Mouse (Mus musculus) midbrain, postnatal 0 days (tissue): ENCODE data around the gene Trim34a. TPM values are rescaled to one million over a fixed set of nuclear protein-coding genes. Genes with fewer than 3 reads are reported as not detected.
"Not testable (repeated sequence)": the region's sequence is repeated elsewhere in the genome, so short reads cannot be mapped to it uniquely, and the experiment has no call there.

Experiments used
- ATAC-seq: fragments of 200-750 bp; cut with Nextera tagmentation; 2 replicates; pipeline ENCODE4 v1.8.0; 2017; ENCODE audit warnings: moderate number of reproducible peaks, mild to moderate bottlenecking, moderate TSS enrichment, moderate library complexity; ENCODE audit not compliant: low FRiP score
- DNase-seq: peaks from one replicate; pipeline ENCODE4 v3.0.0-alpha.2; 2015; ENCODE audit warnings: low spot score
- H3K27ac ChIP-seq: fragments of 300-500 bp; sonication (generic); 2 replicates; pipeline ENCODE4 v1.5.1; 2014; ENCODE audit warnings: low read depth, mild to moderate bottlenecking, low read length, mixed read lengths
- H3K27me3 ChIP-seq: fragments of 300-500 bp; sonication (generic); 2 replicates; pipeline ENCODE4 v1.6.1; 2014; ENCODE audit warnings: low read length, control low read depth, mixed read lengths; ENCODE audit not compliant: insufficient read depth
- H3K36me3 ChIP-seq: fragments of 300-500 bp; sonication (generic); 2 replicates; pipeline ENCODE4 v1.6.1; 2014; ENCODE audit warnings: low read length, control low read depth, mixed read lengths; ENCODE audit not compliant: insufficient read depth
- H3K4me1 ChIP-seq: fragments of 300-500 bp; sonication (generic); 2 replicates; pipeline ENCODE4 v1.6.1; 2014; ENCODE audit warnings: mild to moderate bottlenecking, control low read depth, antibody characterized with exemption, low read length, mixed read lengths; ENCODE audit not compliant: insufficient read depth
- H3K4me2 ChIP-seq: fragments of 300-500 bp; sonication (generic); 2 replicates; pipeline ENCODE4 v1.6.1; 2014; ENCODE audit warnings: low read depth, mild to moderate bottlenecking, low read length, mixed read lengths; ENCODE audit not compliant: poor library complexity, severe bottlenecking
- H3K4me3 ChIP-seq: fragments of 300-500 bp; sonication (generic); 2 replicates; pipeline ENCODE4 v1.5.1; 2014; ENCODE audit warnings: low read depth, mild to moderate bottlenecking, low read length, moderate library complexity
- H3K9ac ChIP-seq: fragments of 300-500 bp; sonication (generic); replicated peaks from 2 replicates; pipeline ENCODE4 v1.6.1; 2014; ENCODE audit warnings: mild to moderate bottlenecking, low read length, moderate library complexity, mixed read lengths; ENCODE audit not compliant: poor library complexity, severe bottlenecking
- H3K9me3 ChIP-seq: fragments of 300-500 bp; sonication (generic); 2 replicates; pipeline ENCODE4 v1.6.1; 2016; ENCODE audit warnings: low read length, control low read depth
- CTCF ChIP-seq: IDR thresholded peaks from 2 replicates; pipeline ENCODE4 v1.5.1; 2016; ENCODE audit warnings: antibody characterized with exemption, mild to moderate bottlenecking
- WGBS: fragments of 180-500 bp; shearing (Covaris S2); extraction: QIAGEN DNeasy Blood & Tissue Kit; methylation state at CpG from one replicate; pipeline ENCODE4 v1.1.7; 2014; 5-methylcytosine and 5-hydroxymethylcytosine counted together
- polyA plus RNA-seq: library from polyadenylated mRNA; unstranded; fragments of >200 nt; fragmentation: Nextera tagmentation; extraction: Ambion mirVana; gene quantifications from 2 replicates; pipeline ENCODE4 v1.2.1, GENCODE M21; 2015
- total RNA-seq: library from RNA; depleted of rRNA; stranded (reverse); fragments of >200 nt; gene quantifications from 2 replicates; pipeline ENCODE4 v1.2.3, GENCODE M21; 2014

Gene Trim34a
- total and polyA plus RNA-seq, 2 experiments from 2014 or later = 0.78 to 2.4 TPM

- H3K4me2 ChIP-seq = peak within 1 kb of the TSS; percentile 46
- no peak for TF ChIP-seq CTCF
- 5% methylated on average over 37 of the region's 37 CpGs for WGBS
- ATAC-seq (no peak), DNase-seq (peak; percentile 24)
- H3K27ac ChIP-seq = no peak within 1 kb of the TSS
- no peak within 1 kb of the TSS for H3K9ac ChIP-seq
- no peaks in the 10 kb centered on the region for H3K9me3 ChIP-seq
- H3K27me3 ChIP-seq = peaks cover 7% of the 10 kb centered on the region; the same call in 1 of the 2 replicates
- H3K4me3 ChIP-seq = peak within 1 kb of the TSS; percentile 26
- H3K4me1 ChIP-seq = no peaks in the 10 kb centered on the region
- no peaks in the 10 kb centered on the region for H3K36me3 ChIP-seq
These were observed 25.3 kb upstream of the Trim34a start, which contains the start of gene Trim6 for GRCm38 (mm10) chr7:104218701-104219569. Gene Trim6, plus strand, starts transcription at chr7:104218793.

GRCm38 (mm10) chr7:104231203-104231602 is 13.1 kb upstream of the Trim34a start:
- H3K27ac ChIP-seq = no peak overlapping the region
- peak; percentile 69 for TF ChIP-seq CTCF
- H3K4me3 ChIP-seq = no peak overlapping the region
- H3K27me3 ChIP-seq = no peaks in the 10 kb centered on the region
- no peaks in the 10 kb centered on the region for H3K36me3 ChIP-seq
- DNase-seq = peak; percentile 1
- H3K4me1 ChIP-seq = no peaks in the 10 kb centered on the region
- 34% methylated on average over 2 of the region's 2 CpGs for WGBS
- H3K9ac ChIP-seq = no peak overlapping the region
- ATAC-seq = no peak
- no peak overlapping the region for H3K4me2 ChIP-seq
- H3K9me3 ChIP-seq = no peaks in the 10 kb centered on the region

GRCm38 (mm10) chr7:104240857-104241256 is 3.4 kb upstream of the Trim34a start:
- H3K4me1 ChIP-seq = no peaks in the 10 kb centered on the region
- no peaks in the 10 kb centered on the region for H3K9me3 ChIP-seq
- no peak overlapping the region for H3K4me2 ChIP-seq
- no peak overlapping the region for H3K9ac ChIP-seq
- ATAC-seq (no peak), DNase-seq (no peak)
- no peak overlapping the region for H3K27ac ChIP-seq
- TF ChIP-seq CTCF = no peak
- H3K27me3 ChIP-seq = no peaks in the 10 kb centered on the region
- H3K36me3 ChIP-seq = no peaks in the 10 kb centered on the region
- H3K4me3 ChIP-seq = no peak overlapping the region

- H3K36me3 ChIP-seq = no peaks in the 10 kb centered on the region
- H3K4me1 ChIP-seq = no peaks in the 10 kb centered on the region
- no peak overlapping the region for H3K27ac ChIP-seq
- DNase-seq (no peak), ATAC-seq (no peak)
- 59% methylated on average over 1 of the region's 1 CpGs for WGBS
- no peak overlapping the region for H3K9ac ChIP-seq
- H3K27me3 ChIP-seq = no peaks in the 10 kb centered on the region
- no peak for TF ChIP-seq CTCF
- no peaks in the 10 kb centered on the region for H3K9me3 ChIP-seq
- no peak overlapping the region for H3K4me3 ChIP-seq
- H3K4me2 ChIP-seq = no peak overlapping the region
These were observed 641 bp upstream of the Trim34a start for GRCm38 (mm10) chr7:104243616-104244015.

GRCm38 (mm10) chr7:104260380-104260779 is 16.1 kb downstream of the Trim34a start:
- H3K4me3 ChIP-seq, H3K9ac ChIP-seq, H3K36me3 ChIP-seq, H3K9me3 ChIP-seq, DNase-seq, H3K27ac ChIP-seq, H3K4me2 ChIP-seq, ATAC-seq, H3K4me1 ChIP-seq, H3K27me3 ChIP-seq: not testable (repeated sequence)
- 92% methylated on average over 4 of the region's 4 CpGs for WGBS

- H3K9ac ChIP-seq, DNase-seq, H3K4me3 ChIP-seq, H3K27ac ChIP-seq, H3K27me3 ChIP-seq, H3K4me1 ChIP-seq, H3K4me2 ChIP-seq, H3K9me3 ChIP-seq, H3K36me3 ChIP-seq, ATAC-seq: not testable (repeated sequence)
- WGBS = 86% methylated on average over 3 of the region's 5 CpGs
These were observed 21.1 kb downstream of the Trim34a start for GRCm38 (mm10) chr7:104265335-104265734.

- H3K36me3 ChIP-seq, H3K27ac ChIP-seq, H3K27me3 ChIP-seq, H3K4me2 ChIP-seq, ATAC-seq, H3K4me1 ChIP-seq, H3K4me3 ChIP-seq, DNase-seq, H3K9ac ChIP-seq, H3K9me3 ChIP-seq: not testable (repeated sequence)
- 88% methylated on average over 2 of the region's 3 CpGs for WGBS
These were observed 35.1 kb downstream of the Trim34a start for GRCm38 (mm10) chr7:104279361-104279760.

GRCm38 (mm10) chr7:104287576-104288443 is 43.6 kb downstream of the Trim34a start, which contains the start of gene Trim5:
Gene Trim5, minus strand, starts transcription at chr7:104288094.
- H3K9ac ChIP-seq, H3K36me3 ChIP-seq, H3K27ac ChIP-seq, H3K4me1 ChIP-seq, H3K27me3 ChIP-seq, DNase-seq, H3K9me3 ChIP-seq, H3K4me2 ChIP-seq, ATAC-seq, H3K4me3 ChIP-seq: not testable (repeated sequence)
- 46% methylated on average over 14 of the region's 14 CpGs for WGBS
